Mouse (Mus musculus): ENCODE data around the gene Metap2. TPM values are rescaled to one million over a fixed set of nuclear protein-coding genes. Genes with fewer than 3 reads are reported as not detected.

Gene Metap2
- polyA plus RNA-seq, 1 experiment from 2014 or later = 166 TPM

GRCm38 (mm10) chr10:93924666-93925065, 27.8 kb upstream of the Metap2 start:
- H3K36me3 ChIP-seq = no peaks in the 10 kb centered on the region
- WGBS = 77% methylated on average over 5 of the region's 5 CpGs
- H3K27me3 ChIP-seq = no peaks in the 10 kb centered on the region
- H3K9me3 ChIP-seq = no peaks in the 10 kb centered on the region
- no peaks in the 10 kb centered on the region for H3K4me1 ChIP-seq
- no peak for ATAC-seq (replicated peaks)
- H3K4me2 ChIP-seq (replicated peaks) = no peak overlapping the region
- no peak overlapping the region for H3K9ac ChIP-seq (replicated peaks)
- no peak overlapping the region for H3K27ac ChIP-seq (replicated peaks)
- H3K4me3 ChIP-seq = no peak overlapping the region

- Histone ChIP-seq H3K4me1 (peaks cover 9% of the 10 kb centered on the region), H3K27me3 (no peaks in the 10 kb centered on the region), H3K27ac (replicated peaks) (no peak overlapping the region), H3K4me2 (replicated peaks) (no peak overlapping the region), H3K4me3 (no peak overlapping the region), H3K9me3 (no peaks in the 10 kb centered on the region), H3K9ac (replicated peaks) (no peak overlapping the region), H3K36me3 (no peaks in the 10 kb centered on the region)
- 96% methylated on average over 4 of the region's 4 CpGs for WGBS
- ATAC-seq (replicated peaks) = no peak
Observed at GRCm38 (mm10) chr10:93921160-93921559, 24.3 kb upstream of the Metap2 start.

GRCm38 (mm10) chr10:93919227-93919626, 22.3 kb upstream of the Metap2 start:
- Histone ChIP-seq H3K36me3 (no peaks in the 10 kb centered on the region), H3K27me3 (no peaks in the 10 kb centered on the region), H3K4me1 (peaks cover 21% of the 10 kb centered on the region), H3K27ac (replicated peaks) (no peak overlapping the region), H3K9me3 (no peaks in the 10 kb centered on the region), H3K9ac (replicated peaks) (no peak overlapping the region), H3K4me2 (replicated peaks) (0 out of 2 replicates have a peak overlapping the region, but pooled peaks have one; percentile 7), H3K4me3 (no peak overlapping the region)
- WGBS = 56% methylated on average over 13 of the region's 13 CpGs
- no peak for ATAC-seq (replicated peaks)

GRCm38 (mm10) chr10:93918701-93919100, 21.8 kb upstream of the Metap2 start:
- no peaks in the 10 kb centered on the region for H3K9me3 ChIP-seq
- H3K9ac ChIP-seq (replicated peaks) = no peak overlapping the region
- no peaks in the 10 kb centered on the region for H3K36me3 ChIP-seq
- 0 out of 2 replicates have a peak overlapping the region, but pooled peaks have one; percentile 7 for H3K4me2 ChIP-seq (replicated peaks)
- peaks cover 21% of the 10 kb centered on the region for H3K4me1 ChIP-seq
- H3K4me3 ChIP-seq = no peak overlapping the region
- no peaks in the 10 kb centered on the region for H3K27me3 ChIP-seq
- H3K27ac ChIP-seq (replicated peaks) = no peak overlapping the region
- WGBS = 29% methylated on average over 6 of the region's 6 CpGs
- ATAC-seq (replicated peaks) = no peak

- Histone ChIP-seq H3K9ac (replicated peaks) (no peak overlapping the region), H3K9me3 (no peaks in the 10 kb centered on the region), H3K27ac (replicated peaks) (no peak overlapping the region), H3K4me2 (replicated peaks) (no peak overlapping the region), H3K4me3 (no peak overlapping the region), H3K36me3 (no peaks in the 10 kb centered on the region), H3K4me1 (peaks cover 21% of the 10 kb centered on the region), H3K27me3 (no peaks in the 10 kb centered on the region)
- ATAC-seq (replicated peaks) = no peak
- 94% methylated on average over 2 of the region's 2 CpGs for WGBS
Observed at GRCm38 (mm10) chr10:93918087-93918486, 21.2 kb upstream of the Metap2 start.

GRCm38 (mm10) chr10:93916778-93917177, 19.9 kb upstream of the Metap2 start:
- 85% methylated on average over 2 of the region's 2 CpGs for WGBS
- Histone ChIP-seq H3K4me1 (peaks cover 21% of the 10 kb centered on the region), H3K27me3 (no peaks in the 10 kb centered on the region), H3K4me2 (replicated peaks) (no peak overlapping the region), H3K27ac (replicated peaks) (no peak overlapping the region), H3K9me3 (no peaks in the 10 kb centered on the region), H3K9ac (replicated peaks) (no peak overlapping the region), H3K36me3 (no peaks in the 10 kb centered on the region), H3K4me3 (no peak overlapping the region)
- ATAC-seq (replicated peaks) = no peak

- Histone ChIP-seq H3K4me2 (replicated peaks) (peak overlapping the region; percentile 29; the same call in 1 of the 2 replicates), H3K36me3 (no peaks in the 10 kb centered on the region), H3K27me3 (no peaks in the 10 kb centered on the region), H3K27ac (replicated peaks) (no peak overlapping the region), H3K9ac (replicated peaks) (no peak overlapping the region), H3K9me3 (no peaks in the 10 kb centered on the region), H3K4me3 (no peak overlapping the region), H3K4me1 (peaks cover 21% of the 10 kb centered on the region)
- WGBS = 6% methylated on average over 11 of the region's 11 CpGs
- ATAC-seq (replicated peaks) = no peak
Observed at GRCm38 (mm10) chr10:93915531-93916275, 18.8 kb upstream of the Metap2 start.

GRCm38 (mm10) chr10:93913525-93913924, 16.6 kb upstream of the Metap2 start:
- no peak overlapping the region for H3K9ac ChIP-seq (replicated peaks)
- H3K36me3 ChIP-seq = no peaks in the 10 kb centered on the region
- H3K9me3 ChIP-seq = no peaks in the 10 kb centered on the region
- 77% methylated on average over 5 of the region's 5 CpGs for WGBS
- peaks cover 13% of the 10 kb centered on the region for H3K4me1 ChIP-seq
- H3K4me3 ChIP-seq = no peak overlapping the region
- H3K27me3 ChIP-seq = no peaks in the 10 kb centered on the region
- no peak for ATAC-seq (replicated peaks)
- no peak overlapping the region for H3K4me2 ChIP-seq (replicated peaks)
- H3K27ac ChIP-seq (replicated peaks) = no peak overlapping the region

- H3K27me3 ChIP-seq = no peaks in the 10 kb centered on the region
- no peaks in the 10 kb centered on the region for H3K36me3 ChIP-seq
- H3K9me3 ChIP-seq = no peaks in the 10 kb centered on the region
- no peak overlapping the region for H3K27ac ChIP-seq (replicated peaks)
- H3K4me2 ChIP-seq (replicated peaks) = no peak overlapping the region
- peaks cover 13% of the 10 kb centered on the region for H3K4me1 ChIP-seq
- ATAC-seq (replicated peaks) = no peak
- 94% methylated on average over 1 of the region's 1 CpGs for WGBS
- H3K4me3 ChIP-seq = no peak overlapping the region
- H3K9ac ChIP-seq (replicated peaks) = no peak overlapping the region
Observed at GRCm38 (mm10) chr10:93912917-93913316, 16.0 kb upstream of the Metap2 start.

- ATAC-seq (replicated peaks) = no peak
- no peaks in the 10 kb centered on the region for H3K36me3 ChIP-seq
- H3K9ac ChIP-seq (replicated peaks) = no peak overlapping the region
- no peak overlapping the region for H3K4me3 ChIP-seq
- no peaks in the 10 kb centered on the region for H3K9me3 ChIP-seq
- H3K27me3 ChIP-seq = no peaks in the 10 kb centered on the region
- WGBS = 87% methylated on average over 5 of the region's 5 CpGs
- peaks cover 13% of the 10 kb centered on the region for H3K4me1 ChIP-seq
- no peak overlapping the region for H3K27ac ChIP-seq (replicated peaks)
- no peak overlapping the region for H3K4me2 ChIP-seq (replicated peaks)
Observed at GRCm38 (mm10) chr10:93912136-93912855, 15.4 kb upstream of the Metap2 start.

- WGBS = 79% methylated on average over 5 of the region's 5 CpGs
Observed at GRCm38 (mm10) chr10:93911326-93911725, 14.4 kb upstream of the Metap2 start.

GRCm38 (mm10) chr10:93909811-93910446, 13.0 kb upstream of the Metap2 start:
- no peaks in the 10 kb centered on the region for H3K36me3 ChIP-seq
- 86% methylated on average over 5 of the region's 5 CpGs for WGBS

More at GRCm38 (mm10) chr10:93911326-93911725, 14.4 kb upstream of the Metap2 start:
- Histone ChIP-seq H3K4me1 (peaks cover 13% of the 10 kb centered on the region), H3K9me3 (no peaks in the 10 kb centered on the region), H3K27me3 (no peaks in the 10 kb centered on the region), H3K36me3 (no peaks in the 10 kb centered on the region), H3K9ac (replicated peaks) (no peak overlapping the region), H3K4me2 (replicated peaks) (no peak overlapping the region), H3K4me3 (no peak overlapping the region), H3K27ac (replicated peaks) (no peak overlapping the region)
- no peak for ATAC-seq (replicated peaks)

More at GRCm38 (mm10) chr10:93909811-93910446, 13.0 kb upstream of the Metap2 start:
- Histone ChIP-seq H3K9me3 (no peaks in the 10 kb centered on the region), H3K27me3 (no peaks in the 10 kb centered on the region), H3K4me2 (replicated peaks) (no peak overlapping the region), H3K9ac (replicated peaks) (no peak overlapping the region), H3K27ac (replicated peaks) (no peak overlapping the region), H3K4me1 (peaks cover 1% of the 10 kb centered on the region; the same call in 1 of the 2 replicates), H3K4me3 (no peak overlapping the region)
- ATAC-seq (replicated peaks) = no peak

Measured in forebrain, embryonic 15.5 days (tissue).